ENCODE assay signal across 19 mouse cellular contexts in the genomic region with DNA sequence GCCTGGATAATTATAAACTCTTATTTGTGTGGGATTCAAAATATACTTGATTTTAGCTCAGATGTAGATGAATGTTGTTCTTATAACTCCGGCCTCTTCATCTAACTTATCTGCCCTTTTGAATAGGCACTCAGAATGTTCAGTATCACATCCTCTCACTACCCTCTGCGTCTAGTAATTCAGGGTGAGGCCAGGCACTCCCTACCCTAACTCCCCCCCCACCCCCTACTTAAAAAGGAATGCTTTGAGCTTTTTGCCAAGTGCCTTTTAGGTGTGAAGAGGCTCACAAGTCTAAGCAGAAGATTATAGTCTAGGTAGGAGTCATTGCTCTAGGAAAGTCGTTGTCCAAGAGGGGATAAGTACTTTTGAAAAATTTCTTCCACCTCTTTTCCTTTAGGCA.
DNase-seq lines count a peak whose midpoint lies in the region; ATAC-seq and TF ChIP-seq lines count a peak whose summit lies in the region.
"Had no signal": no experiment of that assay in that cellular context is flagged by ENCODE, and none has a peak within 500 bp of the region (broad histone marks: within the 10 kb centered on the region; RNA-seq: fewer than 3 reads in every experiment).

No protein-coding gene starts in this region.

- H3K9ac ChIP-seq in lung, embryonic 16.5 days (ENCODE audit: low read length): no peak overlapping the region
- H3K9ac ChIP-seq in lung, postnatal 0 days (replicated peaks; ENCODE audit: low read depth): no peak overlapping the region

- no peaks in the 10 kb centered on the region for H3K27me3 ChIP-seq in lung, embryonic 16.5 days (ENCODE audit: control insufficient read depth, insufficient read depth, low read depth, low read length)
- no peaks in the 10 kb centered on the region for H3K27me3 ChIP-seq in lung, postnatal 0 days (replicated peaks; ENCODE audit: insufficient read depth, low read length)
- H3K27me3 ChIP-seq: CH12.LX had no signal

- H3K27ac ChIP-seq in lung, embryonic 16.5 days (ENCODE audit: low read length): no peak overlapping the region
- no peak overlapping the region for H3K27ac ChIP-seq in lung, postnatal 0 days (ENCODE audit: low read length)

- H3K4me2 ChIP-seq in lung, embryonic 16.5 days (ENCODE audit: low read depth, low read length): no peak overlapping the region
- no peak overlapping the region for H3K4me2 ChIP-seq in lung, postnatal 0 days (replicated peaks; ENCODE audit: low read depth, low read length)

- H3K36me3 ChIP-seq in lung, embryonic 16.5 days (ENCODE audit: control insufficient read depth, insufficient read depth, low read length): no peaks in the 10 kb centered on the region
- no peaks in the 10 kb centered on the region for H3K36me3 ChIP-seq in lung, postnatal 0 days (ENCODE audit: insufficient read depth, low read length)
- H3K36me3 ChIP-seq: G1E had no signal

- H3K4me1 ChIP-seq in lung, embryonic 16.5 days (replicated peaks; ENCODE audit: control insufficient read depth, insufficient read depth, low read length): no peaks in the 10 kb centered on the region
- H3K4me1 ChIP-seq in lung, postnatal 0 days (ENCODE audit: insufficient read depth, low read depth, low read length): no peaks in the 10 kb centered on the region

- peak; percentile 63 for TF ChIP-seq EP300 in lung, postnatal 0 days (IDR thresholded peaks at IDR 0.05)

- 40% methylated on average over 3 of the region's 3 CpGs for WGBS in lung, embryonic 16.5 days
- WGBS in lung, postnatal 0 days: 33% methylated on average over 3 of the region's 3 CpGs

- ATAC-seq in lung, embryonic 16.5 days (ENCODE audit: low read depth): peak; percentile 66
- ATAC-seq in lung, postnatal 0 days: peak; percentile 86
- ATAC-seq: activated CD4-positive, CD25-positive, alpha-beta regulatory T cell, adult 4 months; CD4-positive, CD25-positive, alpha-beta regulatory T cell, adult 4 months; Patski had no signal

- TF ChIP-seq CTCF in lung, postnatal 0 days (IDR thresholded peaks at IDR 0.05): no peak

- no peaks in the 10 kb centered on the region for H3K9me3 ChIP-seq in lung, embryonic 16.5 days (ENCODE audit: control insufficient read depth, low read length)
- no peaks in the 10 kb centered on the region for H3K9me3 ChIP-seq in lung, postnatal 0 days (ENCODE audit: low read length)
- H3K9me3 ChIP-seq: G1E had no signal

- DNase-seq in lung, postnatal 25 days (ENCODE audit: low spot score): no peak
- peak; percentile 11 for DNase-seq in lung, postnatal 0 days (ENCODE audit: low spot score)
- no peak for DNase-seq in lung, postnatal 10 days
- DNase-seq: adrenal gland, adult 2 months; adrenal gland, adult 8-10 months; adrenal gland, postnatal 10 days; adrenal gland, postnatal 14 days; adrenal gland, postnatal 25 days; adrenal gland, postnatal 36 days; B cell, adult 2 months; cerebellum, adult 11 months; cerebellum, adult 11-12 months; cerebellum, adult 18-20 months had no signal

- H3K4me3 ChIP-seq in lung, embryonic 16.5 days (ENCODE audit: low read length): no peak overlapping the region
- H3K4me3 ChIP-seq in lung, postnatal 0 days (ENCODE audit: low read depth, low read length): no peak overlapping the region
